Mouse (Mus musculus) adrenal gland, adult 18-20 months (tissue): ENCODE data around the gene Hectd4. TPM values are rescaled to one million over a fixed set of nuclear protein-coding genes. Genes with fewer than 3 reads are reported as not detected.

Experiments used
- DNase-seq, 2 experiments: peaks; one replicate each; pipeline ENCODE4 v3.0.0; 2021 to 2022; ENCODE audit warnings: low spot score in 2 of 2
- long read RNA-seq, 2 experiments: library from polyadenylated mRNA; stranded (forward); transcript quantifications; one replicate each; pipeline ENCODE4 v2.0.0; 2021
- total RNA-seq, 2 experiments: library from RNA; stranded (reverse); gene quantifications; 1 replicate in 1 of 2; 2 replicates in 1 of 2; pipeline ENCODE4 v1.2.3; 2021

The Hectd4 gene
- total RNA-seq: 10 to 100 TPM; 17.6 to 20.4 TPM
- long read RNA-seq, experiment 1, partial matches to known transcripts: 0 of 3 reads
- long read RNA-seq, experiment 1, other reads (novel, unspliced or antisense): 3 of 3 reads
- long read RNA-seq, experiment 2, partial matches to known transcripts: 1 of 3 reads
- long read RNA-seq, experiment 2, other reads (novel, unspliced or antisense): 2 of 3 reads

- peak; percentile 98 to 99 for DNase-seq
Observed at GRCm38 (mm10) chr5:121219980-121220731, at the start of gene Hectd4. Hectd4 (plus strand) TSS chr5:121220219.

- no peak for DNase-seq
Observed at GRCm38 (mm10) chr5:121172835-121173234, 47.2 kb upstream of the Hectd4 start.

- DNase-seq: no peak
Observed at GRCm38 (mm10) chr5:121179077-121179857, 40.8 kb upstream of the Hectd4 start.

- no peak for DNase-seq
Observed at GRCm38 (mm10) chr5:121183269-121183668, 36.8 kb upstream of the Hectd4 start.

GRCm38 (mm10) chr5:121184375-121184774 is 35.6 kb upstream of the Hectd4 start:
- no peak for DNase-seq

- DNase-seq: no peak
Observed at GRCm38 (mm10) chr5:121184945-121185551, 35.0 kb upstream of the Hectd4 start.

- no peak for DNase-seq
Observed at GRCm38 (mm10) chr5:121187580-121188001, 32.4 kb upstream of the Hectd4 start.

GRCm38 (mm10) chr5:121188265-121188664 is 31.8 kb upstream of the Hectd4 start:
- DNase-seq: no peak

- DNase-seq: no peak
Observed at GRCm38 (mm10) chr5:121189182-121189581, 30.8 kb upstream of the Hectd4 start.

- DNase-seq: no peak
Observed at GRCm38 (mm10) chr5:121190210-121190835, 29.7 kb upstream of the Hectd4 start.

- DNase-seq: peak; percentile 85 to 87
Observed at GRCm38 (mm10) chr5:121190836-121191583, 29.0 kb upstream of the Hectd4 start, which contains the start of gene Ptpn11. Ptpn11 (minus strand) TSS chr5:121191397.

GRCm38 (mm10) chr5:121191584-121191906 is 28.5 kb upstream of the Hectd4 start:
- DNase-seq: peak in 1 of 2 experiments; percentile 35

- no peak for DNase-seq
Observed at GRCm38 (mm10) chr5:121194173-121194572, 25.8 kb upstream of the Hectd4 start.

GRCm38 (mm10) chr5:121196764-121197163 is 23.3 kb upstream of the Hectd4 start:
- DNase-seq: no peak

GRCm38 (mm10) chr5:121197337-121197736 is 22.7 kb upstream of the Hectd4 start:
- no peak for DNase-seq

- DNase-seq: no peak
Observed at GRCm38 (mm10) chr5:121198376-121198775, 21.6 kb upstream of the Hectd4 start.

GRCm38 (mm10) chr5:121201739-121202138 is 18.3 kb upstream of the Hectd4 start:
- DNase-seq: no peak

GRCm38 (mm10) chr5:121202467-121202866 is 17.6 kb upstream of the Hectd4 start:
- no peak for DNase-seq

GRCm38 (mm10) chr5:121204132-121205089 is 15.6 kb upstream of the Hectd4 start, which contains the start of gene Rpl6:
Rpl6 (plus strand) TSS chr5:121204481.
- DNase-seq: peak; percentile 67
